Mouse (Mus musculus) kidney, adult 9 months (tissue): Measurements from ENCODE around the gene Gm45837.

ENCODE experiments used
- DNase-seq: peaks from one replicate; pipeline ENCODE4 v3.0.0; 2022

Gm45837 gene

GRCm38 (mm10) chr7:101466581-101467081, 55.9 kb downstream of the Gm45837 start:
- peak; percentile 56 for DNase-seq

- DNase-seq: no peak
These were observed 60.7 kb downstream of the Gm45837 start for GRCm38 (mm10) chr7:101471423-101471822.

- DNase-seq: no peak
These were observed 61.3 kb downstream of the Gm45837 start for GRCm38 (mm10) chr7:101471968-101472480.

GRCm38 (mm10) chr7:101472598-101473558, 62.2 kb downstream of the Gm45837 start:
- DNase-seq: no peak

GRCm38 (mm10) chr7:101474399-101474811, 63.7 kb downstream of the Gm45837 start:
- no peak for DNase-seq

GRCm38 (mm10) chr7:101476028-101476427, 65.3 kb downstream of the Gm45837 start:
- DNase-seq: no peak

GRCm38 (mm10) chr7:101476493-101476892, 65.8 kb downstream of the Gm45837 start:
- no peak for DNase-seq

GRCm38 (mm10) chr7:101477200-101477599, 66.5 kb downstream of the Gm45837 start:
- no peak for DNase-seq

GRCm38 (mm10) chr7:101478099-101478498, 67.4 kb downstream of the Gm45837 start:
- DNase-seq: no peak

GRCm38 (mm10) chr7:101479841-101480240, 69.2 kb downstream of the Gm45837 start:
- no peak for DNase-seq

GRCm38 (mm10) chr7:101480671-101481070, 70.0 kb downstream of the Gm45837 start:
- DNase-seq: no peak

GRCm38 (mm10) chr7:101481872-101482498, 71.3 kb downstream of the Gm45837 start:
- peak; percentile 48 for DNase-seq

GRCm38 (mm10) chr7:101482499-101483081, 71.9 kb downstream of the Gm45837 start:
- DNase-seq: no peak

- no peak for DNase-seq
These were observed 72.9 kb downstream of the Gm45837 start for GRCm38 (mm10) chr7:101483498-101484115.

GRCm38 (mm10) chr7:101487102-101487501, 76.4 kb downstream of the Gm45837 start:
- DNase-seq: no peak

- peak; percentile 48 for DNase-seq
These were observed 80.3 kb downstream of the Gm45837 start for GRCm38 (mm10) chr7:101490952-101491351.

- no peak for DNase-seq
These were observed 87.7 kb downstream of the Gm45837 start for GRCm38 (mm10) chr7:101498385-101498784.

- no peak for DNase-seq
These were observed 88.6 kb downstream of the Gm45837 start for GRCm38 (mm10) chr7:101499251-101499650.

- no peak for DNase-seq
These were observed 89.0 kb downstream of the Gm45837 start for GRCm38 (mm10) chr7:101499701-101500100.

- DNase-seq: no peak
These were observed 90.5 kb downstream of the Gm45837 start for GRCm38 (mm10) chr7:101501236-101501635.

- DNase-seq: no peak
These were observed 91.0 kb downstream of the Gm45837 start for GRCm38 (mm10) chr7:101501675-101502074.

GRCm38 (mm10) chr7:101503351-101503750, 92.7 kb downstream of the Gm45837 start:
- peak; percentile 81 for DNase-seq

GRCm38 (mm10) chr7:101503803-101504202, 93.1 kb downstream of the Gm45837 start:
- no peak for DNase-seq
